Mouse (Mus musculus) NIH3T3 (cell line): Measurements from ENCODE around the gene Mrpl43.

Experiments
- DNase-seq: peaks from one replicate; pipeline ENCODE4 v3.0.0-alpha.2; 2012; ENCODE audit warnings: low read depth

The Mrpl43 gene

DNA sequence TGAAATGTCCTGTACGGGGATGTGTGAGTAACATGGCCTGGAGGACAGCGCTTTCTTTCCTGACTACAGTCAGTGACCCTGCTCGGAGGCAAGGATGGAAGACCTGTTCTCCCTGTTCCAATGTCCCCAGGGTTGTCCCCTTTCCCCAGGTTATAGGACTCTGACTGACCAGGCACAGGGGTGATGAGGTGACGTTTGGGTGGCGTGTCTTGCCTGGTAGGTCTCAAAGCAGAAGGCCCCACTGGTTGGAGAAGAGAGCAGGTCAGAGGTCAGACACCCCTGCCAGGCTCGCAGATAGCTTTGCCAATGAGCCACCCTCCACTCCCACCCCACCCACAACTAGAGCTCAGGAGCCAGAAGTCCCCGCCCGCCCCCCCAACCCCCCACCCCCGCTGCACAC lies 23.3 kb upstream of the Mrpl43 start:
- DNase-seq = no peak

DNA sequence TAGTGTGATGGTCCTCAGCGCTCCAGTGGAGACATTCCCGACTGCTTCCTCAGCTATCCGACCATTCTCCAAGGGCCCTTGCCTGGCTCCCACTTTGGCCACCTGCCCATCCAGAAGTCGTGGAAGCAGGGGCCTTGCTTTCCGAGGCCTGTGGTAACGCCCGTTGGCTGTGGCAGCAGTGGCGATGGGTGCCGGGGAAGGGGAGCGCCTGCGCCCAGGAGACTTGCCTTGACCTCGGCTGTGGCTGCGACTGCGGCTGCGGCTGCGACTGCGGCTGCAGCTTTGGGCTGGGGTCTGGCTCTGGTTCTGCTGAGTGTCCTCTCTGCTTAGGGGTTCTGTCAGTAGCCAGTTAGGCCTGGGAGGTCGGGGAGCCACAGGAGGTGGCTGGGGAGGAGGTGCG lies 22.5 kb upstream of the Mrpl43 start:
- DNase-seq = no peak

DNA sequence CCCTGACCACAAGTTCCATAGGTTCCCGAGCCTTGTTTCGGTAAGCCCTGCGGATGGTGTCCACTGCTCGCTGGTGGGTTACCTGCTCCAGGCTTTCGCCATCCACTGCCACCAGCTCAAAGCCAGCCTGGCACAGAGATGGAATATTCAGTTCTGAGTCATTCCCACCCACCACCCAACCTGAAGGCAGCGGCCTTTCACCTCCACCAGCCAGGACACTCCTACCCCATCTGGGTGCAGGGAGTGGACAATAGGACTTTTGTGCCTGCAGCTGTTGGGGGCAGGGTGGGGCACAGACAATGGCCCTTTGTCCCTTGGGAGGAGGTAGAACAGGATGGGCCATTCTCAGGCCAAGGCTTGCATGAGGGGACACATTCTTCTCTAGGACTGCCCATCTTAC lies 21.6 kb upstream of the Mrpl43 start:
- no peak for DNase-seq

DNA sequence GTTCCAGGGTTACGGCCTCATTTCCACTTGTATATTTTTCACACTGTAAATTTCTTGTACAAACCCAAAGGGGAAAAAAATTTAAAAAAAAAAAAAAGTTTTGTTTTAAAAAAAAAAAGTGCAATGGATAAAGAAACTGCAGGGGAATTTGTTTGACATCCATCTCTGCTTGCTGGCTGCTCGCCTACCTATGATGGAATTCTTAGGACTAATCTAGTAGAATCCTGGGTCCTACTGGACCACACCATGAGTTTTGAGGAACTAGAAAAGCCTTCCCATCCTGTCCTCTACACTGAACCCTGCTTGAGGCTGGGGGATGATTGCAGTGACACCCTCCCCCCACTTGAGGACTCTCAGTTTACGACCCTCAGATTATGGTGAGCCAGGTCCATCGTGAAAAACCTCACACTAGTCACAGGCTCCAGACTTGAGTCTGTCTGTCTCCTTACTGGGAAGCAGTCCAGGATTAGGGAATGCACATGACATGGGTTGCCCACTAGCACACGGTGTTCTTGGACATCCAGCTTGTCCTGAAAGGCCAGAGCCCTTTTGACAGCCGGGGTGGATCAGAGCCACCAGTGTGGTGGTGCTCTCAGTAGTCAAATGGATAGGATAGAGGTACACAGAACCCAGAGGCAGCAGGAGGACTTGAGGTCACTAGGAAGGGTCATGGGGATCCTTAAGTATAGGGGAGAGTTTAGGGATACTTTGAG lies 20.9 kb upstream of the Mrpl43 start:
- peak; percentile 55 for DNase-seq

DNA sequence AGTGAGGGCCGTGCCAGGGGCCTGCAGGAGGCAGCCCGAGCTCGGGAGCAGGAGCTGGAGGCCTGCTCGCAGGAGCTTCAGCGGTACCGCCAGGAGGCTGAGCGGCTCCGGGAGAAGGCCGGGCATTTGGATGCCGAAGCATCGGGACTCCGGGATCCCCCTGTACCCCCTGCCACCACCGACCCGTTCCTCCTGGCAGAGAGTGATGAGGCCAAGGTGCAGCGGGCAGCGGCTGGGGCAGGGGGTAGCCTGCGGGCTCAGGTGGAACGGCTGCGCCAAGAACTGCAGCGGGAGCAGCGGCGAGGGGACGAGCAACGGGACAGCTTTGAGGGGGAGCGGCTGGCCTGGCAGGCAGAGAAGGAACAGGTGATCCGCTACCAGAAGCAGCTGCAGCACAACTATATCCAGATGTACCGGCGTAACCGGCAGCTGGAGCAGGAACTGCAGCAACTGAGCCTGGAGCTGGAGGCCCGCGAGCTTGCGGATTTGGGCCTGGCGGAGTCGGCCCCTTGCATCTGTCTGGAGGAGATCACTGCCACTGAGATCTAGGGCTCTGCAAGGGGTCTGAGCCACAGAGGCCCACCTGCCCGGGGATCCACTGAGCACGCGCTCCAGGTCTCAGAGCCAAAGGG lies 19.8 kb upstream of the Mrpl43 start:
- no peak for DNase-seq

DNA sequence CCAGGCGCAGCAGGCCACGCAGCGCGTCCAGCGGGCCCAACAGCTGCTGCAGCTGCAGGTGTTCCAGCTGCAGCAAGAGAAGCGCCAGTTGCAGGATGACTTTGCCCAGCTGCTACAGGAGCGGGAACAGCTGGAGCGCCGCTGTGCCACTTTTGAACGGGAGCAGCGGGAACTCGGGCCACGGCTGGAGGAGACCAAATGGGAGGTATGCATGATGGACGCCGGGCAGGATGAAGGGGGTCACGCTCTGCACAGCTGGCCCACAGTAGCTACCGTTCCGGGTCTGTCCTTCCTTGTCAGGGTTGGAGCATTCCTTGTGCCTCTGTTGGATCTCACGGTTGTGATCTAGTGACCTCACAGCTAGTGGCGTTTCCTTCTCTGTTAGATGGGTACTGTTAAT lies 18.5 kb upstream of the Mrpl43 start:
- no peak for DNase-seq

DNA sequence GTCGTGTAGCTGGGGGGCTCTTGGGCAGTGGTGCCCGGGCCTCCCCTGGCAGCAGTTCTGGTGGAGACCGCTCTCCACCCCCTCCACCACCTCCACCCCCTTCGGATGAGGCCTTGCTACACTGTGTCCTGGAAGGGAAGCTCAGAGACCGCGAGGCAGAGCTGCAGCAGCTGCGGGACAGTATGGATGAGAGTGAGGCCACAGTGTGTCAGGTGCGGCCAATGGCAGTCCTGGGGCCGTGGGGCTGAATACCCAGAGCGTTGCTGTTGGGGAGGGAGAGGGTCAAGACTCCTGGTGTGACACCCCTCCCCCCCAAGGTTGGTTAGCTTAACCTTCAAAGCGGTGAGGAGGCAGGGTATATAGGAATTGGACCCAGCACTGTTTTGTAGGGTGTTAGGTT lies 17.8 kb upstream of the Mrpl43 start:
- no peak for DNase-seq

DNA sequence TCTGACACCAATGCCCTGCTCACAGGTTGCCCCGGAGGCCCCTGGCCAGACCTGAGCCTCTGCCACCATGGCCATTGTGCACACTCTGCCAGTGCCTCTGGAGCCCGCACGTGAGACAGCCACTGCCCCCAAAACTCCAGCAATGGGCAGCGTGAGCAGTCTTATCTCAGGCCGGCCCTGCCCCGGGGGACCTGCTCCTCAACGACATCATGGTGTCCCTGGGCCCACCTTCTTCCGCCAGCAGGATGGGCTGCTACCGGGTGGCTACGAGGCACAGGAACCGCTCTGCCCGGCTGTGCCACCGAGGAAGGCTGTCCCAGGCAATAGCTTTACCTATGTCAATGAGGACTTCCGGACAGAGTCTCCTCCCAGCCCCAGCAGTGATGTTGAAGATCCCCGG lies 15.1 kb upstream of the Mrpl43 start:
- DNase-seq = no peak

DNA sequence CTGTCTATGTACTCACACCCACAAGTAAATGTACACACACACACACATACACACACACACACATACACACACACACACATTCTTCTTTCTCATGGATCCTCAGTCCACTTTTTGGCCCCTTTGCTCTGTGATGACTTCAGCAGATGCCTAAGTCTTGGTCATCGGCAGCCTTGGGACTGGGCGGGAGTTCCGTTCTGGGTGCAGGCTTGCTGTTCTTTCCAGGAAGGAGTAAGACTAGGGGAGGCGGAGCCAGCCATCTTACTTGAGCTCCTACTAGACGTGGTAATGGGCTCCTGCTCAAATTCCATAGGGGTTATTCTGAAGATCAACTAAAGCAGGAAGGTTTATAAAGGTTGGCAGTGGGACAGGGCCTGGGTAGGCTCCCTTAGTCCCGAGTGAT lies 14.1 kb upstream of the Mrpl43 start:
- DNase-seq = peak; percentile 88

DNA sequence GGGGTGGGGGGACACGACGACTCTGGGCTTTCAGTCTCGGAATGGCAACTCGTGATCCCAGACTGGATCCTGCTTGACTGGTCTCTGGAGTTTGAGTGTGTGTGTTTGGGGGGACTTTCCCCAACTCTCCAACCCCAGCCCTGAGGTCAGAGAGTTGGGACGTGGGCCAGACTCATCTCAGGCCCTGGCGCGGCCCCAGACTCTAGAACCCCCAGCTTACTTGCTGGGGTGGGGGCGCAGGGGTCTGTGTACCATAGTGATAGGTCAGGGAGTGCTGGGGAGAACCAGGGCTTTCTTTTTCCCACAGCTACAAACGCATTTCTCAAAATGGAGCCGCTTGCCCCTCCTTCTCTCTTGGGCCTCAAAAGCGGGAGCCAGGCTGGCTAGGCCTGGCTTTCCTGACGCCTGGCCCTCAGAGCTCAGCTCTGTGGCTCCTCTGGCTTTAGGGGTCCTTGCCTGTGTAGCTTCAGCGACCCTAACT lies 12.1 kb upstream of the Mrpl43 start:
- DNase-seq = peak; percentile 76

DNA sequence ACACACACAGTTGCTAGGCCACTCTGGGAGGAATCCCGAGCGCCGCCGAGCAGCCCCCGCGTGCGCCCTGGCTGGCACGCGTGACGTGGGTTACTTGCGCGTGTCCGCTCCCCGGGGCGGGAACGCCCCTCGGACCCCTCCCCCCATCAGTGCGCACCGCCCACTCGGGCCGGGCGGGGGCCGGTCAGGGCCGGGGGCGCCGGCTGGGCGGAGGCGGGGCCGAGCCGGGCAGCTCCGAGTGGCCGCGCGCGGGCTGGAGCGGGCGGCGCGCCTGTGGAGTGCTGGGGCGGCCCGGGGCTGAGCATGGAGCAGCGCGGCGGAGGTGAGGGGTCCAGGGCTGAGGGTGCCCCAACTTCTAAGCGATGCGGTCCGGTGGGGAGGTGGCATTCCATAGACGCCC lies 11.7 kb upstream of the Mrpl43 start:
- DNase-seq = peak; percentile 96

DNA sequence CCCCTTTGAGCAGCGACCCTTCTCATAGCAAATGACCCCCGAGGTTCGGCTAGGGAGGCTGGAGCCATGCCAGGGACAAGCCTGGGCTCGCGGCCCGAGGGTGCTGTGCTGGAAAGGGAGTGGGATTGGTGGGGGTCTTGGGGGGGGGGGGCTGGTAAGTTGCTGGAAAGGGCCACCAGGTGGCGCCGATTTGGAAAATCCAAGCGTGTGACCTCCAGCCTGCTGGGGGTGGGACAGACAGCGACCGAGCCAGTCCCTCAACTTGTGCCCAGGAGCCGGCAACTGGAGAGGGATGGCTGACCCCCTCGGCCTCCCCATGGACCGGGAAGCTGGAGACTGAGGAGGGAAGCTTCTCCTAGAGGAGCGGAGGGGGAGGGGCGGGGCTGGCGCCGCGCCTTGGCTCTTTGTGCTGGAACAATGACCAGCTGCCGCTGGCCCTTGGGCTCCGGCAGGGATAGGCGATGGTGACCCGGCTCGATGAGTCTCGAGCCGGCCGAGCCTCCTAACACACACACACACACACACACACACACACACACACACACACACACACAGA lies 11.1 kb upstream of the Mrpl43 start:
- peak; percentile 93 for DNase-seq

DNA sequence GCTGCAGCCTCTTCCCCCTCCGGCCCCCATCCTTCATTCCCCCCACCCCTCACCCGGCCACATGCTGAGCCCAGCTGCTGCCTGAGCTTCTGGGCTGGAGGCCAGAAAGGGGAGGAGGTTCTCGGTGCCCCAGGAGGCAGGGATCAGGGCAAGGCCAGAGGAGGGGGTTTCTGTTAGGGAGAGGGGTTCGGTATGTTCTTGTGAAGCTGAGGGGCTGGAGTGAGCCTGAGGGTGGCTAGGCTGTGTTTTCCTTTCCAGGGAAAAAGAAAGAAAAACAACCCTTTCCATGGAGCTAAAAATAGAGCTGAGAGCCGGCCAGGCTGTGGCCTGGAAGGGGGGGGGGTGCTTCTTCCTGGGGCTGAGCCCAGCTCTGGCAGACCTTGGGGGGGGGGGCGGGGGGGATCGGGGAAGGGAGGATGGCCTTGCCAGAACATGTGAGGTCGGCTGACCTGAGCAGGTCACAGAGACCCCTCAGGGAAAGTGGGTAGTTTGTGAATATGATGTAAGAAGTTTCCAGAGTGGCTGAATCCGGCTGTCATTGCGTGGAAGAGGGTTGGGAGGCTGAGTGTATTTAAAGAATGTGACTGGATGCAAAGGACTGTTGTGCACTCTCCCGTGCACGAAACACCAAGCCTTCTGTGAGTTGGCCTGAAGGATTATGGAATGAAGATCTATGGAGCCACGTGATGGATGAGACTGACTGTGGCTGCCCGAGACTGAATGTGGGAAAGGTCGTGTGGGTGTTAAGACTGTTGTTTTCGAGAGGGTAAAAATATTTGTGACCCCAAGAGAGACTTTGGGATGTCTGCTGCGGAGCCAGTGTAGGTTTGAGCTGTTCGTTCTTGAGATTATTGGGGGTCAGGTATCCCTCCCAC lies 10.3 kb upstream of the Mrpl43 start:
- DNase-seq = peak; percentile 91

DNA sequence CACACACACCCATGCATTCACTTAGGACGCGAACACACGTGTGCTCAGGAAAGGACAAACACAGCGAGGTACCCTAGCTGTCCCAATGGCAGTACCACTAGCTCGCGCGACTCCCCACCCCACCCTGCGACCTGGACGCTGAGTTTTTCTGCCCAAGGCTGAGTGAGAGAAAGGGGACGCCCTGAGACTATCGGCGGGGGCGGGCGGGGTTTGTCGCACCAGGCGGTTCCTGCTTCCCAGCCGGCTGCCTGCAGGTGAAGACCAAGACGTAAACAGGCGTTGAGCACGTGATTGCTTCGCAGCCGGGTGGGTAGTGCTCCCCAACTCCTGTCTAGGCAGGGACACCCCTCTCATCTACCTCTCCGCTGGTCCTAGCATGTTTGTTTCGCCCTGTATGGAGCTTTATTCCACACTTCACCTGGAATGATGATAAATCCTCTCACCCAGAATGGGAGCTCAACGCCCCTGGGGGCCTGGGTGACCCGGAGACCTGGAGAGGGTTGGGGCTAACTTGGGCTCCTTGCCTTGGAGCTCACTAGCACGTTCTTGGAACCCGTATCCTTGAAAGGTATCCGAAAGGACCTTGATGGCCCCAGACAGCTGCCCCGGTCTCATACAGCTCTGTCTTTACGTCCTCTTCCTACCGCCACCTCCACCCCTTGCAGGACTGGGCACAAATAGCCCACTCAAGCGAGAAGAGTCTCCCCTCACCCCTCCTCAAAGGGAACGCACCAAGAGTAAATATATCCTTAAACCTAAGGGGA lies 9.5 kb upstream of the Mrpl43 start:
- peak; percentile 53 for DNase-seq

DNA sequence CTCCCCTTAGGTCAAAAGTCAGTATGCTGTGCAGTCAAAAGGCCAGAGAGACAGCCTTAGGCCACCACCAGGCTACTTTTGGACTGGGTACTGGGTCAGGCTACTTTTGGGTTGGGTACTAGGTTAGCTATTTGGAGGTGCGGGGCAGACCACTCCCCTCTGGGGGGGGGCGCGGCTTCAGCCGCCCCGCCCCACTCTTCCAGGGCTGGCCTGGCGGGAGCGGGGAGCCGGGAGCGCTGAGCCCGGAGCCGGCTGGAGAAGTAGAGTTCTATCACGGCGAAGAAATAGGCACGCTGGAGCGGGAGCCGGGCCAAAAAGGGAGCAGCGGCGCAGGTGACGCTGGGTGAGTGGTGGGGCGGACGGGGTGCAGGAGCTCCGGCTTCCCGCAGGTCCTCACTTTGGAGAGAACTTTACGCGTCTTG lies 8.8 kb upstream of the Mrpl43 start:
- DNase-seq = peak; percentile 74

DNA sequence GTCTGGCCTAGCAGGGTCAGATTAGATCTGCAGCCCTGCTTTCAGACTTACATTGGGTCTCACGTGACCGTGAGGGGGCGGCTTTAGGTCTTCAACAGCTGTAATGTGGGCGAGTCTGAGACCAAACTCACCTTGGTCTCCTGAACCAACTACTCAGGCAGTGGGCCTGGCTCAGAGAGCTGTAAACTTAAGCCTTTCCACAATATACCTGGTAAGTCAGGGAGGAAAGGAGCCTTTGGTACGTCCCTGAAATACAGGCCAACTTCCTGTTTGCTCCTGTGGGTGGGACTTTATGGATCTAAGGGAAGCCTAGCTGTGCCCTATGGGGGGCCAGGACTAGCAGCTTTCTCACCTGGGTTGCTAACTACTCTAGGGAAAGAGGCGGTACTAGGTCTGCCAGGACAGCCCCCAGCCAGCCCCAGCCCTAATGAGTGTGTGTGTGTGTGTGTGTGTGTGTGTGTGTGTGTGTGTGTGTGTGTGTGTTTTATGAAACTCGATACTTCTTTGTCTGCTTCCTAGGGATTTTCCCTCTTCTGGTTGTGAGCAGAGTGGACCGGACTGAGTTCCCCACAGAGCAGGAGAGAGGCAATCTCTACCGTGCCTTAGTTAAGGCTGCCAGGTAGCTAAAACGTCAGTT lies 8.2 kb upstream of the Mrpl43 start, which contains the start of gene Lzts2:
Gene Lzts2 (plus strand): TSS at position 80 of the 637 bp plus-strand sequence.
- peak; percentile 58 for DNase-seq

DNA sequence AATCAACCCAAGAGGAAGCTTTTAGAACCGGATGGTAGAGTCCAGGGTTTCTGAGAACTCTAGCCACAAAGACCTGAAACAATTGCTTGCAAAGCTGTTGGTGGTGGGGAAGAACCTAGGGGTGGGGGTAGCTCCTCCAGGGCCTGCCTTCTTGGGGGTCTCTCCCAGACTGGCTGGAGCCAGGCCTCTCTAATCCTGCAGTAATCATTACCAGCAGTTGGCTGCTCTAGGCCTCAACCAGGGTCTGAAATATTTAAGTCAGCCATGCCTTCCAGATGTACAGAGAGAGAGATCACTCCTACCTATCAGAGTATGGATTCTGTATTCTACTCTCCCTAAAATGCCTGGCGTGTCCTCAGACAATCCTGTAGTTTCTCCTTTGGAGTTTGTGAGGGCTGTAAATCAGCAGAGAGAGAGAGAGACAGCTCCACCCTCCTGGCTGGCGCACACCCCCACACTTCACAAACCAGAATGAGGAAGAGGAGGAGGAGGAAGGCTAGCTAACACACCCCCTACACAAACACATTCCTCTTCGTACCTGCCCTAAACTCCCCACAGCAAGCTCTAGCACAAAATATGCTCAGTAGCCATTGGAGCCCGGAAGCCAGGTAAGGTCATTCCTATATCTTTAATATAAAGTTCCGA lies 7.5 kb upstream of the Mrpl43 start:
- DNase-seq = no peak

DNA sequence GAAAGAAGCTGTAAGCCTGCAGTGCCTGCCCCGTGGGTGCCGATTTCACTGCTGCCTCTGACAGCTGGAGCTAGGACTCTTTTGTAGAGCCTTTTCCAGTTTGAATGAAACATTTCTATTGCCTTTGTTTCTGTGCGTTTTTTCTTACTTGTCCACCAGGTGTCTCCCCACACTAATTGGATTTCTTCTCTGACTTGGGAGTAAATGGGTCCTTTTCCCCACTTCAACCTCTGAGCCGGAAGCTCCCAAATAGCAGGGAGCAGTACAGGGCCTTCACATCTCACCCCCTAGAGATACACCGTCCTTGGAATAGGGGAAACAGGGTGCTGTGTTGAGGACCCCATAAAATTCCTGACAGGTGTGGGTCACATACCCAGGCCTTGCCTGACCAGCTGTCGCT lies 6.4 kb upstream of the Mrpl43 start:
- DNase-seq = peak; percentile 83

DNA sequence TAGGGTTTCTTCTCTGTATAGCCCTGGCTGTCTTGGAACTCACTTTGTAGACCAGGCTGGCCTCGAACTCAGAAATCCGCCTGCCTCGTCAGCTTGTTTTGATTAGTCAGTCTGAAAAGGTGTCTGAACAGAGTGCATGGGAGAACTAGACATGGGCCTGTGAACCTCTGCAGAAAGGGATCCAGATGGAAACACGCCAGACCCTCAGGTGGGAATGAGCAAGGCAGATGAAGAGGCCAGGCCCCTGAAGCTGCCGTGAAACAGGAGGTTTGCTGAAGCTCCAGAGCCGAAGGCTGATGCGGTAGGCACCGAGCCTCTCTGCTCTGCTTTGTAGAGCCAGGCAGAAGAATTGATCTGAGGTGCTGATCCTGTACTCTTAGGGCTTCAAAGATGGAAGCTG lies 6.0 kb upstream of the Mrpl43 start:
- DNase-seq = no peak

DNA sequence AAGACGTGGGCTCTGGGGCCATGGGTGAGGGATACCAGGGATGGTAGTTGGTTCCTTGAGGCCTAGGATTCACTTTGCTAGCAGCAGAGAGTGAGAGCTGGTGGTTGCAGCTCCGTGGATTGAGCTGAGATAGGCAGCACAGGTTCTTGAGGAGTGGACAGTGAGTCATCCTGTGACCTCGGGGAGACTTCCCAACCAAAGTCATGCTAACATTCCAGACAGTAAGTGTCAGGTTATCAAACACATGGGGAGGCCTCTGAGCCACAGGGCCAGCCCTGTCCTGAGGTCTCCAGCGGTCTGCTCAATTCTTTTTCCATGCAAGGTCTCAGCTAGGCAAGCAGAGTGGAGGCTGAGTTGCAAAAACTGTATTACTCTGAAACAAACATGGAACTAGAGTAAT lies 4.4 kb upstream of the Mrpl43 start:
- no peak for DNase-seq
